Mouse (Mus musculus) bone marrow, adult 2 months (tissue): Measurements from ENCODE around the gene Agap2. TPM values are rescaled to one million over a fixed set of nuclear protein-coding genes. Genes with fewer than 3 reads are reported as not detected.

ENCODE experiments used
- H3K27ac ChIP-seq: fragments of 200-500 bp; 2 replicates; pipeline ENCODE4 v1.5.1; 2012; ENCODE audit warnings: low read depth, mild to moderate bottlenecking, control low read depth, inconsistent platforms, low read length; ENCODE audit not compliant: control insufficient read depth, poor library complexity, insufficient read depth
- H3K4me1 ChIP-seq: fragments of 200-500 bp; 2 replicates; pipeline ENCODE4 v1.6.1; 2011; ENCODE audit warnings: low read length; ENCODE audit not compliant: control insufficient read depth, insufficient read depth
- H3K4me3 ChIP-seq: fragments of 200-500 bp; replicated peaks from 2 replicates; pipeline ENCODE3; 2011; ENCODE audit warnings: mild to moderate bottlenecking, low read depth, low read length, control low read depth; ENCODE audit not compliant: control insufficient read depth
- CTCF ChIP-seq: fragments of 200-500 bp; IDR thresholded peaks from 2 replicates; pipeline ENCODE4 v1.5.1; 2011; ENCODE audit warnings: low read length, control low read depth; ENCODE audit not compliant: control insufficient read depth, insufficient read depth
- POLR2A ChIP-seq: fragments of 200-500 bp; IDR thresholded peaks from 2 replicates; pipeline ENCODE4 v1.6.1; 2011; ENCODE audit warnings: low read depth, mild to moderate bottlenecking, control low read depth, low read length, borderline replicate concordance; ENCODE audit not compliant: control insufficient read depth
- WGBS: fragments of 180-500 bp; shearing (Covaris S2); methylation state at CpG from one replicate; pipeline ENCODE4 v1.1.7; 2018; 5-methylcytosine and 5-hydroxymethylcytosine counted together
- polyA plus RNA-seq: library from polyadenylated mRNA; stranded (reverse); fragments of >200 nt; gene quantifications from 2 replicates; pipeline ENCODE4 v1.2.4, GENCODE M21; 2011; ENCODE audit warnings: low replicate concordance; ENCODE audit not compliant: missing spikeins, insufficient read depth, insufficient read length

Agap2 gene
- polyA plus RNA-seq, 1 experiment: 27.3 TPM

GRCm38 (mm10) chr10:127100414-127100813, 25.3 kb downstream of the Agap2 start:
- Histone ChIP-seq H3K27ac (0 out of 2 replicates have a peak overlapping the region, but pooled peaks have one; percentile 0), H3K4me1 (peaks cover 4% of the 10 kb centered on the region; the same call in 1 of the 2 replicates), H3K4me3 (no peak overlapping the region)
- 35% methylated on average over 8 of the region's 8 CpGs for WGBS
- no peak for TF ChIP-seq POLR2A
- TF ChIP-seq CTCF: no peak

DNA sequence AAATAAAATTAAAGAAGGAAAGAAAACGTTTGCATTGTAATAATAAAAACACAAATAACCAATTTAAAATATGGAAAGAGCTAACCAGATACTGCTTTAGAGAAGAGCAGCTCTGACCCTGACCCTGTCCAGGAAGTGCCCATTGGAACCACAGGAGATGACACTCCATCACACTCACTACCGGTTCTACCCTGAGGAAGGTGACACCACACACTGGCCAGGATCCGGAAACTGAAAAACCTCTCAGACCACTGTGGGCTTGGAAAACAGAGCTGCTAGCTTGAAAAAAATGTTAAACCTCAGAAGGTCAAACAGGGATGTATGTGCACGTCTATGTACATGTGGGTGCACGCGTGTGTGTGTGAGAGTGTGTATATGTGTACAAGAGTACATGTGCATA, 26.1 kb downstream of the Agap2 start:
- 44% methylated on average over 6 of the region's 6 CpGs for WGBS
- Histone ChIP-seq H3K4me1 (peaks cover 4% of the 10 kb centered on the region; the same call in 1 of the 2 replicates), H3K27ac (no peak overlapping the region; the same call in 1 of the 2 replicates), H3K4me3 (no peak overlapping the region)
- no peak for TF ChIP-seq POLR2A
- TF ChIP-seq CTCF: no peak

DNA sequence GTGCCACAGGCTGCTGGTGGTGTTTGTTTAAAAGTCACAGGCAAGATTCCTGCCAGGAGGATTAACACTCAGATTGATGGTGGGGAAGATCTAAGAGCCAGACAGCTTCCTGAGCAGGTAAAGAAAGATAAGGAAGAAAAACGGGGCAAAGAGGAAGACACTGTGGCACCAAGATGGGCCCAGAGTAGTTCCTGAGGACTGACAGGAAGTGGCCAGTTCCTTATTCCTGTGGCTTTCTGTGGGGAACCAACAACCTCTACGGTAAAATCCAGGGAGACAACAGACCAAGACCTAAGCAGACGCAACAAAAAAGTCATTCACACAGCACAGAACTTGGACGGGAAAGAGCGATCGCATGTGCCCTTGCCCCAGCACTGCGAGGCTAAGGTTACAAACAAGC, 28.5 kb downstream of the Agap2 start:
- TF ChIP-seq POLR2A (no peak), CTCF (no peak)
- Histone ChIP-seq H3K27ac (peak overlapping the region; percentile 16), H3K4me1 (peaks cover 6% of the 10 kb centered on the region), H3K4me3 (peak overlapping the region; percentile 18)
- 9% methylated on average over 7 of the region's 7 CpGs for WGBS

GRCm38 (mm10) chr10:127107563-127108261, 32.6 kb downstream of the Agap2 start:
- TF ChIP-seq CTCF (no peak), POLR2A (no peak)
- H3K4me3 ChIP-seq: peak overlapping the region; percentile 29
- peak overlapping the region; percentile 47; the same call in 1 of the 2 replicates for H3K27ac ChIP-seq
- WGBS: 19% methylated on average over 16 of the region's 16 CpGs
- H3K4me1 ChIP-seq: peaks cover 3% of the 10 kb centered on the region

DNA sequence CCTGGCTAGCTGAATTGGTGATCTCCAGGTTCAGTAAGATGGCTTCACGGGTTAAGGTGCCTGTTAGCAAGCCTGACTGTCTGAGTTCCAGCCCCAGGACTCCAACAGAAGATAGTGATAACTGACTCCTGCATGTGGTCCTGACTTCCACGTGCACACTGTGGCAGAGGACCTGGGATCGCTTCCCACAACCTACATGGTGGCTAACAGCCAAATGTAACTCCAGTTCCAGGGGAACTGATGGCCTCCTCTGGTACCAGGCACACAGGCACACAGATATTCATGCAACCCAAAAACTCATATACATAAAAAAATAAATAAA, 33.1 kb downstream of the Agap2 start:
- TF ChIP-seq POLR2A (no peak), CTCF (no peak)
- Histone ChIP-seq H3K4me3 (no peak overlapping the region), H3K4me1 (peaks cover 2% of the 10 kb centered on the region), H3K27ac (no peak overlapping the region)
- 38% methylated on average over 3 of the region's 3 CpGs for WGBS

DNA sequence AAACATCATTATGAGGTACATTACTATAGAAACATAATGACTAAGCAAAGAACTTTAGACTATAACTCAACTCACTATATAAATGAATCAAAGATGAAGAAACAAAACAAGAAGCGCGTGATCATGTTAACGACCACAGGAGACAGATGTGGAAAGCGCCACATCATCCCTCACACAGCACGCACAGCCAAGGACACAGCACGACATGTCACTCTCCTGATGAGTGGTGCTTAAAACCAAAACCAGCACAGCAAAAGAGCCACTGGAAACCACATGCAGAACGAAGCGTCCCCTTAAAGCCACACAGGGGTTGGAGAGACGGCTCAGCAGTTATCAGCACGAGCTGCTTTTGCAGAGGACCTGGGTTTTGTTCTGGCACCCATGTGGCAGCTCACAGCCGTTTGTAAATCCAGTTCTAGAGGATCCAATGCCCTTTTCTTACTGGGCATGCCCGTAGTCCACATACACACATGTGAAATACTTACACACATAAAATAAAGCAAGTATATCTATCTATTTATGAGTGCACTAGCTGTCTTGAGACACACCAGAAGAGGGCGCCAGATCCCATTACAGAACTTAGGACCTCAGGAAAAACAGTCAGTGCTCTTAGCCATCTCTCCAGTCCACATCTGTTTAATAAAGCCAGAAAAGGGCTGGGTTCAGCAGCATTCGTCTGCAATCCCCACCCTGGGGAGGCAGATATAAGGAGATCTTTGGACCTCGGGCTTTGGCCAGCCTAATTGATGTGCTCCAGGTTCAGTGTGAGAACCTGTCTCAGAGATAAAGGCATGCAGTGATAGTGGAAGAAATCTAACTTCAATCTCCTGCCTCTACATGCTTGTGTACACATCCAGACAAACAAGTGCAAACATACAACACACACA, 36.2 kb downstream of the Agap2 start:
- TF ChIP-seq CTCF (no peak), POLR2A (no peak)
- H3K27ac ChIP-seq: no peak overlapping the region
- H3K4me3 ChIP-seq: no peak overlapping the region
- H3K4me1 ChIP-seq: peaks cover 2% of the 10 kb centered on the region
- WGBS: 46% methylated on average over 15 of the region's 15 CpGs

DNA sequence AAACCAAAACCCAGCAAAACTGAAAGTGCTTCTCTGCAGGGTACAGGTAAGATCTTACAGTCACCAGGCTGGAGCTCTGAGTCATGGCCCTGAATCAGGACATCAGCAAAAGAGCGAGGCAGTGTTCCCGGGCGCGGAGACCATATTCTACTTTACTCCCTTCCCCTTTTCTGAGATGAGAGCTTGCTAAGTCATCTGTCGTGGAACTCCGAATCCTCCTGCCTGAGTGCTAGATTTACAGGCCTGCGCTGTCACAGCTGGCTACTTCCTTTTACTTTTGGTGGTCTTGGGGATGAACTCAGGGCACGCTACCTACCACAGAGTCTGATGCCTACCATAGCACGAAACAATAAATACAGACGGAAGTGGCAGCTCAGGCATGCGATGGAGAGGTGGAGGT, 39.3 kb downstream of the Agap2 start:
- Histone ChIP-seq H3K4me3 (no peak overlapping the region), H3K27ac (no peak overlapping the region), H3K4me1 (no peaks in the 10 kb centered on the region)
- no peak for TF ChIP-seq CTCF
- TF ChIP-seq POLR2A: no peak
- 51% methylated on average over 11 of the region's 11 CpGs for WGBS

- H3K4me3 ChIP-seq: no peak overlapping the region
- no peak overlapping the region for H3K27ac ChIP-seq
- 50% methylated on average over 2 of the region's 2 CpGs for WGBS
- TF ChIP-seq POLR2A (no peak), CTCF (no peak)
- no peaks in the 10 kb centered on the region for H3K4me1 ChIP-seq
Measured at GRCm38 (mm10) chr10:127115068-127115467, 40.0 kb downstream of the Agap2 start.
